Mouse (Mus musculus): ENCODE measurements around the gene Triobp. TPM values are rescaled to one million over a fixed set of nuclear protein-coding genes. Genes with fewer than 3 reads are reported as not detected.

Triobp gene
- polyA plus RNA-seq, 1 experiment, result 97.8 TPM

DNA sequence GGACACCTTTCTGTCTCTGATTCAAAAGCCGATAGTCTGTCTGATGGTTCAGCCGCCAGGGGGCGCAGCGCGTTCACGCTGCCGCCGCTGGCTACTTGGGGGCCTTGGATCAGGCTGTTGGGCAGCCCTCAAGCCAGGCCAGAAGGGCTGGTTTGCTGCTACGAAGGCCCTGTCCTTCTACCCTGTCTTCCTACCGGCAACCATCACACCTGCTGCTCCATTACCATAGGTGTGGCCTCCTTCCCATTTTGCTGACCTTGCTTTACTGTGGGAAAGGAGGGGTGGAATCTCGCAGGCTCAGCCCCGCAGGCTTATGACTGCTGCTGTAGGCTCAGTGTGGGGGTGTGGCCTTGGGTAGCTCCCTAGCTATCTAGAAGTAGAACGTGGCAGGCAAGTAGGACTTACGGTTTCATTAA, 90.4 kb downstream of the Triobp start:
- Histone ChIP-seq H3K4me3 (replicated peaks) (peak overlapping the region; percentile 89), H3K36me3 (replicated peaks; ENCODE audit: low read length) (peaks cover 21% of the 10 kb centered on the region), H3K4me1 (peaks cover 56% of the 10 kb centered on the region), H3K9me3 (peaks cover 13% of the 10 kb centered on the region), H3K27me3 (replicated peaks) (peaks cover 66% of the 10 kb centered on the region)
- TF ChIP-seq GATA1 (IDR thresholded peaks at IDR 0.05; ENCODE audit: borderline replicate concordance, low read length), result no peak
- no peak for TF ChIP-seq FLI1 (IDR thresholded peaks at IDR 0.05; ENCODE audit: low read length)

DNA sequence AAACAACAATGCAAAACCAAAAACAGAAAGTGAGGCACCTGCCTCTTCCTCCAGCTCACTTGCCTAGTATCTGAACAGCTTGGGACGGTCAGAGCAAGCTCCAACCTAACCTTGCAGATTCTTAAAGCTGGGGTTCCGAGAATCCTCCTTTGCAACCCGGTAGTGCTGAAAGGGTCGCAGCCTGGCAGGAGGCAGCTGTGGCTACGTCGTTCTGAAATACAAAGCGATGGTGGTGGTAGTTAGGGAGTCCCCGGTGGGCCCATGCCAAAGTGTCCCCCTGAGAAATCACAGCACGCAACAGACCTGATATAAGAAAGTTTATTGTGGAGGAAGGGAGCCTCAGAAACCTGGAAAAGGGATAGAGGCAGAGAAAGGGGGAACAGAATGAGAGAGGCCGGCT, 90.8 kb downstream of the Triobp start:
- H3K36me3 ChIP-seq (replicated peaks; ENCODE audit: low read length), result peaks cover 25% of the 10 kb centered on the region
- peaks cover 60% of the 10 kb centered on the region for H3K4me1 ChIP-seq
- TF ChIP-seq GATA1 (IDR thresholded peaks at IDR 0.05; ENCODE audit: borderline replicate concordance, low read length) (no peak), FLI1 (IDR thresholded peaks at IDR 0.05; ENCODE audit: low read length) (no peak)
- peaks cover 70% of the 10 kb centered on the region for H3K27me3 ChIP-seq (replicated peaks)
- no peak overlapping the region for H3K4me3 ChIP-seq (replicated peaks)
- H3K9me3 ChIP-seq, result peaks cover 17% of the 10 kb centered on the region

DNA sequence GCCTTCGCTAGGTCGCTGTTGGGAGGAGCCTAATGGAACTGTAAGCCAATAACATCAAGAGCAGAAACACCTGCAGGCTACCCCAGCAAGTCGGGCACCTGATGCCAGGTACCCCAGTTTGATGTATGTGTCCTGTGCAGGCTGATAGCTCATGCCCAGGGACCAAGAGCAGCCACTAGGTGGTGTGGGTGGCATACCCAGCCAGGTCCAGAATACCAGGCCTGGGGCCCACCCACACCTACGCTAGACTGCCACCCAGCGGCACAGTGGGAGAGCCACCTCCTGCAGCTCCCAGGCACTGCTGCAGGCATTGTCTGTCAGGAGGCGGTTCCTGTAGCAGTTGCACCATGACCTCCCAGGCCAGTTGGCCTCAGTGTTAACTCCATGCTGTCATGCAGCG, 91.3 kb downstream of the Triobp start:
- peaks cover 63% of the 10 kb centered on the region for H3K4me1 ChIP-seq
- peak overlapping the region; percentile 83 for H3K4me3 ChIP-seq (replicated peaks)
- H3K36me3 ChIP-seq (replicated peaks; ENCODE audit: low read length), result peaks cover 30% of the 10 kb centered on the region
- no peak for TF ChIP-seq GATA1 (IDR thresholded peaks at IDR 0.05; ENCODE audit: borderline replicate concordance, low read length)
- no peak for TF ChIP-seq FLI1 (IDR thresholded peaks at IDR 0.05; ENCODE audit: low read length)
- peaks cover 72% of the 10 kb centered on the region for H3K27me3 ChIP-seq (replicated peaks)
- H3K9me3 ChIP-seq, result peaks cover 20% of the 10 kb centered on the region

DNA sequence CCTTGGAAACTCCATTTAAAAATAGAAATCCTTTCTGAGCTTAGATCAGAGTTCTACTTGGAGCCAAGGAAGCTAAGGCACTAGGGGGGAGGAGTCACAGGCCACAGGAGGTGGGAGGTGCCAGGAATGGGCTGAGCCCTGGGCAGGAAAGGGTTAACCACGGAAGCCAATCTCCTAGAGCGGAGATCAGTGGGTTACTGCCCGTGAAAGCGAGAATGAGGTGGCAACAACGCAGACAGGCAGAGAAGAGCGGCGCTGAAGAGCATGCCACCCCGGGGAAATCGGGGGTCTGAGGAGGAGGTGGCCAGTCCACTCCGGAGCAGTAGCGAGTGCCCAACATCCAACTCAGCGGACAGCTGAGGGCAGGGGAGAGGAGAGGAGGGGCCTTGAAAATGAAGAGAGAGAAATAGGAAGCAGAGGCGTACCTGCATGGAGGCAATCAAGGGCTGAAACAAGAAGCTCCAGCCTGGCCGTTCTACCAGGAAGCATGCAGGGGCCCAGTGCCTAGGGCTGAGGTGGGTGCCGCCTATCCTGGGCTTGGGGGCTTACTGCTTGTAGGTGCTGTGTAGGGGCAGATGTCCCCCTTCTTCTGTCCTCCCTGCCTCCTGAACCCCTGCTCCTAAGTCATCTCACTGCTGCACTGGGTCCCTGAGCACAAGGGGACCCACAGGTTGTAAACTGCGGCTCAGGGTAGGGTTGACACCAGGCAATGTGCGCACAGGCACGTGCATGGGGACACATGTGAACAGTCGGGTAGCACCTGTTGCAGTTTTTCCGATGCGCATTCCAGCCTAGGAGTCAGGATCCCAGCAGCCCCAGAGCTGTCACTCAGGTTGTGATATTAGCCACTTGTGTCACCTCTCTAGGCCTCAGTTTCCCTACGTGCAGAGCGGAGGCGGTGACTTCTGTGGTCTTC, 93.2 kb downstream of the Triobp start:
- TF ChIP-seq FLI1 (IDR thresholded peaks at IDR 0.05; ENCODE audit: low read length) (no peak), GATA1 (IDR thresholded peaks at IDR 0.05; ENCODE audit: borderline replicate concordance, low read length) (no peak)
- Histone ChIP-seq H3K4me3 (replicated peaks) (peak overlapping the region; percentile 91), H3K4me1 (peaks cover 73% of the 10 kb centered on the region), H3K9me3 (peaks cover 20% of the 10 kb centered on the region), H3K27me3 (replicated peaks) (peaks cover 67% of the 10 kb centered on the region), H3K36me3 (replicated peaks; ENCODE audit: low read length) (peaks cover 27% of the 10 kb centered on the region)

DNA sequence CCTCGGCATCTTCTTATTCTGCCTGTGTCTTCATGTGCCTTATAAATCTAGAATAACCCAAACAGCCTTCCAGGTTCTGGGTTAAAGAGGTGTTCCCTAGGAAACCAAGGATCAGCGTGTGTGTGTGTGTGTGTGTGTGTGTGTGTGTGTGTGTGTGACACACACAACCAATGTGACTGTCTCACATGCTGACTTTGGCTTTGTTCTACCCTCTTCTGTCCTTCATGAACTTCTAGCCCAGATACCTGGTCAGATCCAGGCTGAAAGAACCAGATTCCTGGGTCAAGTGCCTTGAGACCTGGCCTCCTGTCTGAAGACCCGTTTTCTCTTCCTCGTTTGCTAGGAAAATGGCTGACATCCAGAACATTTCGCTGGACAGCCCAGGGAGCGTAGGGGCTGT, 94.1 kb downstream of the Triobp start, which contains the start of gene Galr3:
Gene Galr3 (plus strand): TSS at position 301 of the 400 bp plus-strand sequence.
- Histone ChIP-seq H3K4me1 (peaks cover 73% of the 10 kb centered on the region), H3K36me3 (replicated peaks; ENCODE audit: low read length) (peaks cover 22% of the 10 kb centered on the region), H3K4me3 (replicated peaks) (peak within 1 kb of the TSS; percentile 91), H3K9me3 (peaks cover 20% of the 10 kb centered on the region), H3K27me3 (replicated peaks) (peaks cover 62% of the 10 kb centered on the region)
- no peak for TF ChIP-seq FLI1 (IDR thresholded peaks at IDR 0.05; ENCODE audit: low read length)
- TF ChIP-seq GATA1 (IDR thresholded peaks at IDR 0.05; ENCODE audit: borderline replicate concordance, low read length), result no peak

DNA sequence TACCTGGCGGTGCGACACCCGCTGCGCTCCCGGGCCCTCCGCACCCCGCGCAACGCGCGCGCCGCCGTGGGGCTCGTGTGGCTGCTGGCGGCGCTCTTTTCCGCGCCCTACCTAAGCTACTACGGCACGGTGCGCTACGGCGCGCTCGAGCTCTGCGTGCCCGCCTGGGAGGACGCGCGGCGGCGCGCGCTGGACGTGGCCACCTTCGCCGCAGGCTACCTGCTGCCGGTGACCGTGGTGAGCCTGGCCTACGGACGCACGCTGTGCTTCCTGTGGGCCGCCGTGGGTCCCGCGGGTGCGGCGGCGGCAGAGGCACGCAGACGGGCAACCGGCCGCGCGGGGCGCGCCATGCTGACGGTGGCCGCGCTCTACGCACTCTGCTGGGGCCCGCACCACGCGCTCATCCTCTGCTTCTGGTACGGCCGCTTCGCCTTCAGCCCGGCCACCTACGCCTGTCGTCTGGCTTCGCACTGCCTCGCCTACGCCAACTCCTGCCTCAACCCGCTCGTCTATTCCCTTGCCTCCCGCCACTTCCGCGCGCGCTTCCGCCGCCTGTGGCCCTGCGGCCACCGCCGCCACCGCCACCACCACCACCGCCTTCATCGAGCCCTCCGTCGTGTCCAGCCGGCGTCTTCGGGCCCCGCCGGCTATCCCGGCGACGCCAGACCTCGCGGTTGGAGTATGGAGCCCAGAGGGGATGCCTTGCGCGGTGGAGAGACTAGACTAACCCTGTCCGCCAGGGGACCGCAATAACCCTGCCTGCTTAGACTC, 95.4 kb downstream of the Triobp start:
- TF ChIP-seq FLI1 (IDR thresholded peaks at IDR 0.05; ENCODE audit: low read length), result no peak
- TF ChIP-seq GATA1 (IDR thresholded peaks at IDR 0.05; ENCODE audit: borderline replicate concordance, low read length), result no peak
- peak overlapping the region; percentile 79 for H3K4me3 ChIP-seq (replicated peaks)

DNA sequence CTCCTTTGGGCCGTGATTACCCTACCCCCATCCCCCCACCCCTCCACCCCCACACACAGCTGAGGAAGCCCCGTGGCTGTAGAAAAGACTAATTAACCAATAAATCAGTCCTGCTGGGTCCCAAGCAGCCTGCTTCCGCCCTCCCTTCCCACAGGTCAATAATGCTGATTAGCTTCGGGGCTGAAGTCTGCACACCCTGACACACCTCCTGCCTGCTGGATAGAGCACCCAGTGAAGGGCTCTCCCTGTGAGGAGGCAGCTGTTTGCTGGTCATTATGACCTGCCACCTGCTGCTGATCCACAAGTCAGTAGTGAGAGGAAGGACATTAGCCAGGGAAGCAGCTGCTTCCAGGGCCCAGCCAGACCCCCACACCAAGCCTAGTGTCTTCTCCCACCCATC, 97.3 kb downstream of the Triobp start:
- no peak overlapping the region for H3K4me3 ChIP-seq (replicated peaks)
- H3K27me3 ChIP-seq (replicated peaks), result peaks cover 81% of the 10 kb centered on the region
- peaks cover 25% of the 10 kb centered on the region for H3K9me3 ChIP-seq
- H3K4me1 ChIP-seq, result peaks cover 66% of the 10 kb centered on the region
- H3K36me3 ChIP-seq (replicated peaks; ENCODE audit: low read length), result peaks cover 19% of the 10 kb centered on the region
- TF ChIP-seq FLI1 (IDR thresholded peaks at IDR 0.05; ENCODE audit: low read length), result no peak
- no peak for TF ChIP-seq GATA1 (IDR thresholded peaks at IDR 0.05; ENCODE audit: borderline replicate concordance, low read length)

More for the DNA sequence above, 95.4 kb downstream of the Triobp start:
- peaks cover 25% of the 10 kb centered on the region for H3K9me3 ChIP-seq
- peaks cover 19% of the 10 kb centered on the region for H3K36me3 ChIP-seq (replicated peaks; ENCODE audit: low read length)
- H3K27me3 ChIP-seq (replicated peaks), result peaks cover 64% of the 10 kb centered on the region
- H3K4me1 ChIP-seq, result peaks cover 74% of the 10 kb centered on the region

DNA sequence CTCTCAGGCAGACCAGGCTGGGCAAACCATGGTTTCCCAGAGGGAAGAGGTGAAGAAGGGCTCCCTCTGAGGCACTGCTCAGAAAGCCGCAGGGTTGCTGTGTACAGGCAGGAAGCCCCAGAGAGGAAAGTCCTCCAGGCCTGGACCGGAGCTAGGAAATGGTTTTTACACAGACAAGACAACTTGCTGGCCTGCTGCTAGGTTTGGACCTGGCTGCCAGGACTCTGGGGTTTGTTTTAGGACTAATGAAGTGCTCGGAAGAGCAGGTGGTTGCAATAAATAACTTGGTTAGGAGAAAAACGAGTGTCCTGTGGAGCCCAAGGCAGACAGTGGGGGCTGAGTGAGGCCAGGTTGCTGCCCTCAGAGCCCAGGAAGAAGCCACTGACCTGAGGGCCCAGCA, 100.7 kb downstream of the Triobp start:
- peaks cover 9% of the 10 kb centered on the region for H3K9me3 ChIP-seq
- TF ChIP-seq GATA1 (IDR thresholded peaks at IDR 0.05; ENCODE audit: borderline replicate concordance, low read length) (no peak), FLI1 (IDR thresholded peaks at IDR 0.05; ENCODE audit: low read length) (no peak)
- peaks cover 66% of the 10 kb centered on the region for H3K4me1 ChIP-seq
- peaks cover 28% of the 10 kb centered on the region for H3K36me3 ChIP-seq (replicated peaks; ENCODE audit: low read length)
- no peak overlapping the region for H3K4me3 ChIP-seq (replicated peaks)
- peaks cover 65% of the 10 kb centered on the region for H3K27me3 ChIP-seq (replicated peaks)

DNA sequence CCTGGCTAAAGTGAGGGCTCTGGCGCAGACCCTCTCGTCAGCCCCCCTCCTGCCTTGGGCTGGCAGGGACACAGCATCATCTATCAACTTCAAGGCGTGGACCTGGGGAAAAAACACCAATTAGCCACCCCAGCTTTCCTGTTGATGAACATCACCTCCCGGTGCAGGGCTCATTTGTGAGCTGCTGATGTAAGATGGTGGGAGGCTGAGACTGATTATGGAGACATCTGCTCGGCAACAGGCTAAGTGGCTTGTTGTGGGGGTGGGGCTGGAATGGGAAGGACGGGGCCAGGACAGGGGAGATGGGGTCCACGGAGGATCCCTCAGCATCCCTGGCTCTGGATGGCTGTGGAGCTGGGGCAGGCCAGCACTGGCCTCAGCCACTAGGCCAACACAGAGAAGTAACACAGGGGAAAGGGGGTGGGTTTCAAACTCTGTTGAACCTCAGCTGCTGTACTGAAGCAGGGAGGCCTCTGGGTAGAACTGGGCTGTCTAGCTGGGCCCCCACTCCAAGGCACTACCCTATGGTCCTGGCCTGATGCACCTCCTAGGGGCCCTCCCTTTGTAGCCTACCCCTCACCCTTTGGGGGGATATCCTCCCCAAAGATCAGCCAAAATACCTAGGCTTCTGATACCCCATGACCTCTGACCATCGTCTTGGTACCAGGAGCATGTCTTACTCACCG, 102.8 kb downstream of the Triobp start:
- TF ChIP-seq FLI1 (IDR thresholded peaks at IDR 0.05; ENCODE audit: low read length), result no peak
- TF ChIP-seq GATA1 (IDR thresholded peaks at IDR 0.05; ENCODE audit: borderline replicate concordance, low read length), result no peak
- H3K4me3 ChIP-seq (replicated peaks), result no peak overlapping the region
- peaks cover 61% of the 10 kb centered on the region for H3K4me1 ChIP-seq
- H3K27me3 ChIP-seq (replicated peaks), result peaks cover 57% of the 10 kb centered on the region
- peaks cover 42% of the 10 kb centered on the region for H3K36me3 ChIP-seq (replicated peaks; ENCODE audit: low read length)
- 0 out of 2 replicates have a peak, but pooled peaks cover 5% of the 10 kb centered on the region for H3K9me3 ChIP-seq

Data from megakaryocyte, embryonic 14.5 days (primary cell).